Mouse (Mus musculus) fibroblast of lung, adult 2 months (primary cell): ENCODE measurements around the gene Smoc1.

Source experiments
- DNase-seq: peaks from one replicate; pipeline ENCODE4 v3.0.0-alpha.2; 2011; ENCODE audit warnings: low read depth

The Smoc1 gene

DNA sequence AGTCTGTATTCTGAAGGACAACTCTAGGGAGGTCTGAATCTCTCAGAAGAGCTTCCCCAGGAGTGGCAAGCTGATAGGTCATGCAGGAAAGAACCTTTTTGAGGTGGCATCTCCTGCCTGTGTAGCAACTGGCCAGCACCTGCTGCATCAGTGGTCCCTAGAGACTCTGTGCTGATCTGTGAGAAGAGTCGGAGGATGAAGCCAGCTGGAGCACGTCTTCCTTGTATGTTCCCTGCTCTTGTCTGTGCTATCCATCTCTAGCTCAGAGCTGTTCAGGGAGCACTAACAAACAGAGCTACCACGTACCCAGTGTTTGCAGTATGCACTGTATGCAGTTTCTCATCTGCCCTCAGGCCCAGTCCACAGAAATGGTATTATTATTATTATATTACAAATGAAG, 54.4 kb downstream of the Smoc1 start:
- DNase-seq: no peak

DNA sequence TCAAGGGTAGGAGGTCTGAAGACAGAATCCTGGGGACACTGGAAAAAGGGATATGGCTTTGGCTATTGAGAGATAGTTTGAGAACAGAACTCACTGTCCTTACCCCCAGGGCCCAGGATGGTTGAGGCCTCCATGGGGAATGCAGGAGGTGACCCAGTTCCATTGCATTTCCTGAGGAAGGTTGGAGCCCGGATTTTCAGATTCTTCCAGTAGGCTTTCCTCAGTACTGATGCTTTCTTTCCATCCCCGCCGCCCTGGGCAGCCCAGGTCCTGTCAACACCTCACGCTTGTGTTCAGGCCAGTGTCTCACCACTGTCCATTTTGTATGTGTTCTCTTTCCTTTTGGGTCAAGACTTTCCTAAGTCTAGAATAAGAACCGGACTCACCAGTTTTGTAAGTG, 56.5 kb downstream of the Smoc1 start:
- no peak for DNase-seq

GRCm38 (mm10) chr12:81085244-81085643, 58.6 kb downstream of the Smoc1 start:
- no peak for DNase-seq

- no peak for DNase-seq
Measured at GRCm38 (mm10) chr12:81088131-81088530, 61.5 kb downstream of the Smoc1 start.

DNA sequence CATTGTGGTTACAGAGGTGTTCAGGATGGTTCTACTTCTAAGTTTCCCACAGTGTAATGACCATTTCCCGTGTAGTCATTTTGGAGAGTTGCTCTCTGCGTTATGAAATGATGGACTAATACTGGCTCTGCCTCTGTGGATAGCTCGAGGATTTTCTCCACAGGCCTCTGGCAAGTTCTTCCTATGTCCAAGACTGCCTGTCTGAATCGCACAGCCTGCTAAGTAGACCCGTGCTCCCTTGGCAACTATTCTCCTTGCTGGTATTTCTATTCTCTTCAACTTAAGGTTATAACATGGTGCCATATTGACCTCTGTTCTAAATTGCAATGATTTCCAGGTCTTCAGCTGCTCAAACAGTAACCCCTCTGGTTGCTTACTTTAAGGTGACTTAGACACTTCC, 65.0 kb downstream of the Smoc1 start:
- DNase-seq: no peak

GRCm38 (mm10) chr12:81092641-81093040, 66.0 kb downstream of the Smoc1 start:
- no peak for DNase-seq

GRCm38 (mm10) chr12:81093211-81093610, 66.6 kb downstream of the Smoc1 start:
- DNase-seq: no peak

GRCm38 (mm10) chr12:81094766-81095405, 68.3 kb downstream of the Smoc1 start:
- no peak for DNase-seq

- DNase-seq: no peak
Measured at GRCm38 (mm10) chr12:81097267-81097666, 70.7 kb downstream of the Smoc1 start.

DNA sequence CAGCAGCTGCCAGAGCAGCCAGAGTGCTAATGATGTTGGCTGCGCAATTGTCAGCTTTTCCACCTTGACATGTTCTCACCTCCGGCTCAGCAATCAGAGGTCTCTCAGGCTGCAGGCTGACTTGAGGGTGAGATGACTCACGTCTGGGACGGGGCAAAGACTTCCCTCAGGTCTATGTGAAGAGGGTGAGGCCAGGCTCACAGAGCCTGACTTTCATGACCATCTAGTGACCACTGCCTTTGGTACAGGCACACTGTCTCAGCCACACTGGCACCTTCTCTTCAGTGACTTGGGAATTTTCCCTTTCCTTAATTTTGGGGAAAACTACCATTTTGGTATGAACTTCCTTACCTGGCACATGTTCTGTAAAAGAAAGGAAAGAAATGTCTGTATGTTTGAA, 71.1 kb downstream of the Smoc1 start:
- DNase-seq: no peak

GRCm38 (mm10) chr12:81099161-81099560, 72.6 kb downstream of the Smoc1 start:
- DNase-seq: no peak

GRCm38 (mm10) chr12:81101691-81102090, 75.1 kb downstream of the Smoc1 start:
- no peak for DNase-seq

DNA sequence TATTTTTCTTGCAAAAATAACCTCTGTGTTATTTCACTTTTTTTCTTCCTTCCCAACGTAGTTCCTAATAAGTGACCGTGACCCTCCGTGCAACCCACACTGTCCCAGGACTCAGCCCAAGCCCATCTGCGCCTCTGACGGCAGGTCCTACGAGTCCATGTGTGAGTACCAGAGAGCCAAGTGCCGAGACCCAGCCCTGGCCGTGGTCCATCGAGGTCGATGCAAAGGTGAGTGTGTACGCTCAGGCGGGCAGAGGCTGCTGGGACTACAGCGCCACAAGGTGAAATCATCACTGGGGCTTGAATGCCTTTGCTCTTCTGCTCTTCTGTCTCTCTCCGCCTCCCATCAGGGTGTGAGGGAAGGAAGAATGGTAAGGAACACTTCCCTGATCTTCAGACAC, 77.9 kb downstream of the Smoc1 start:
- no peak for DNase-seq

GRCm38 (mm10) chr12:81105721-81106633, 79.4 kb downstream of the Smoc1 start:
- DNase-seq: no peak

GRCm38 (mm10) chr12:81107278-81108100, 80.9 kb downstream of the Smoc1 start:
- DNase-seq: no peak

GRCm38 (mm10) chr12:81108600-81109011, 82.0 kb downstream of the Smoc1 start:
- no peak for DNase-seq

GRCm38 (mm10) chr12:81110006-81110405, 83.4 kb downstream of the Smoc1 start:
- DNase-seq: no peak

DNA sequence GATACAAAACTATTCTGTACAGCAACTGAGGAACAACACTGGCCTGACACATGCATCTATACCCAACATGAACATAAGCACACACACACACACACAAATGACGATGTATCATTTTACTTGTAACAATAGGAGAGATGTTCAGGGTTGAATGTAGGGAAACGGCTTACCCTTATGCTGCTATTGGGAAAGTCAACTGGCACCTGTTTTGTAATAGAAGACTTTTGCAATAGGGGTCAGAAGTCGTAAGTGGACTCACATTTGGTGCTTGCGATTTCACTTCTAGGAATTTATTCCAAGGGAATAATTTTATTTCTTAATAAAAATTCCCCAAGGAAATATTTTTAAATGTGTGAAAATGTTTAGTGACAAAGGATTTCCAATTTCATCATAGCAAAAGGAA, 85.7 kb downstream of the Smoc1 start:
- DNase-seq: no peak

DNA sequence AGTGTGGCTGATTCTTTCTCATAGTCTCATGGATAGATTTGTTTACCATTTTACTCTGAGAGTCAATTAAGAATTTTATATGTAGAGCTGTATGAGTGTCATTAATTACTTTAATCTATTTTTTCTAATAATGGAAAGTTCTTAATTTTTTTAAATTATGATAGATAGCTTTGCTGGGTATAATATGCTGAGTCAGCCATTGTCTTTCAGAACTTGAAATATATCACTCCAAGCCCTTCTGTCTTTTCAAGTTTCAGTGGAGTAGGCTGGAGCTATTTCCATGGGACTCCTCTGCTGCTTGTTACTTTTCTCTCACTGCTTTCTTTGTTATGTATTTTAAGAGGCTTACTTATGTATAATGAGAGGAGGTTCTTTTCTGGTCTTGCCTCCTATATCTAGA, 93.7 kb downstream of the Smoc1 start:
- no peak for DNase-seq

DNA sequence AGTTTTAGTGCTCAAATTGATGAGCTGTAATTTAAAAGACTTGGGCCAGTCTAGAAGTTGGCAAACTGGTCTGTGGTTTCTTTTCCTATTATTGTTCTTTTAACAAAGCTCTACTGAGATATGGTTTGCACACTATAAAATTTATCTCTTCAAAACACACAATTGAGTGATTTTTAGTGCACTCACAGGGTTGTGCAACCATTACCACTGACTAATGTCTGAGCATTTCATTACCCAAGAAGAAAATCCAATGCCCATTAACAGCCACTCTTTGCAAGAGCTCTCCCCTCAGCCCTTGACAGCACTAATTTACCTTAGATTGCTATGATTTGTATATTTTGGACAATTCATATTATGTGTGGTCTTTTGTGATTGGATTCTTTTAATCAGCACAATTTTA, 97.2 kb downstream of the Smoc1 start:
- DNase-seq: no peak

- no peak for DNase-seq
Measured at GRCm38 (mm10) chr12:81126842-81127241, 100.2 kb downstream of the Smoc1 start.

GRCm38 (mm10) chr12:81128693-81129092, 102.1 kb downstream of the Smoc1 start:
- no peak for DNase-seq

DNA sequence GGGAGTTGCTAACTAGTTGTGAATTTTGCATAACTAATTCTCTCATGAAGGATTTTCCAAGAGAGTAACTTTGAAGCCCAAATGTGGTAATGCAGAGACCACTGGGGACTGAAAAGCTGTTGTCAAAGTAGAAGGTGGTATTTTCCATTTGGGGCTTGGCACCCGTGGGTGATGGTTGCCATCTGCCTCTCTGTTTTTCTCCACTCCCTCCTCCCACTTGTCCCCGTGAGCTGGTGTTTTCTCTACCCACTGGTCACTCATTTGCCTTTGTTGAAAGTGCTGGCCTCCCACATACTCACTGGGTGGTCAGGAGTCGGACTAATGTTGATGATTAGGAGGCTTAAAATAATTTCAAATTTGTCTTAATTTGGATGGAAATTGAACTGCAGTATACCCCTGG, 104.1 kb downstream of the Smoc1 start:
- no peak for DNase-seq
